Mouse (Mus musculus) 3134 (cell line): ENCODE results near the gene Foxn3.

Source experiments
- DNase-seq: peaks from one replicate; pipeline ENCODE4 v3.0.0-alpha.2; 2011; ENCODE audit warnings: low spot score; ENCODE audit not compliant: insufficient read length; ENCODE audit errors: extremely low read depth

Gene Foxn3

DNA sequence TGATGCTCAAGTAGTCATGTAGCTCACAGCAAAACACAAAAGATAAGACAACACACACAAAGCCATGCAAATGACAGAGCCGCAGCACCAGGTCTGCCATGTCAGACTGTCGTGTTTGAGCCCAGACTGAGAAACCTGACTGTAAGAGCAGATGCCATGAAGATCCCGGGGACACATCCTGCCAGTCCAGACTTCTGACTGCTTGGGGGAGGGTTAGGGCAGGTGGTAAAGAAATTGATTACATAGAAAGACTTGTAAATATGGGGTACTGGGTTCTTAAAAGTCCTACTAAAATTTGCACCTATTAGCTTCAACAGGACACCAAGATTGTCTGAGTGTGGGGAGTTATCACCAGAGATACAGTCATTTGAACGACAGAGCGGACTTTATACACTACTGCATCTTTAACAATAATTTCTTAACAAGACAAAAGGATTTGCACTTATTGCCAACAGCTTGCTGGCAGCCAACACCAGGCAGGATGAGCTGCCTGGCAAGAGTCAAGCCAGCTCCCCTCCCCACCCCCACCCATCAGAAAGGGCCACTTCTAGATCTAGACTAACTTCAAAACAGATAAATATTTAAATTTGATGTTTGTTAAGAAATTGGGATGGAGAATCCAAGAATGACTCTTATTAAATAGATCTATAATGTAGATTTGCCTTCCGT is 256.7 kb downstream of the Foxn3 start:
- DNase-seq: no peak

DNA sequence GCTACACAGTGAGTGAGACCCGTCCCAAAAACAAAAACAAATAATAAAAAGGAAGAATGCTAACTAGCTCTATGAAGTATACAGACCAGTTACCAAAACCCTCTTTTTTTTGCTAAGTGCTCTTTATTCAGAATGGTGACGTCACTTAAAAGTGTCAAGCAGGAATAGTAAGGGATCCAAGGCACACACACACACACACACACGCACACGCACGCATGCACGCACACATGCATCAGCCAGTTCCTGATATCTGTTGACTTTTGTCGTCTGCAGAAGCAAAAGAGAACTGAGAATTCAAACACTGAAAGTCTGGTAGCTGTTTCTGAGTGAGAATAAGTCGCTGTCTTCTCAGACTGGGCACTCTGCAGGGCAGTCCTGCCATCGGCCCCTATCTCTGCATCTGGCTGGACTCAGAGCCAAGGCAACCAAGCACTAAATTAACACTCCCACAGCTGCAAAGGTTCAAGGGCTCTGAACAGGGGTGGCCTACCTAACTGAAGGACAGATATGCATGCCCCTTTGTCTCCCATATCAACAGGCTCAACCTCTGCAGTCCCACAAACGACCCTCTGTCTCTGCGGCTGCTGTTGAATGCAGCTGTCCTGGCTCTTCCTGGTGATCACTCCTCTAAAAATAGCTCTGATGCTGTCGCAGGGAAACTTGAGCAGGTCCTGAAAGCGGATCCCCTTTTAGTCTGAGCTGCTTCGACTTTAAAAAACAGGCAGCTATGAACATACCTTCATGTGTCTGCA is 257.4 kb downstream of the Foxn3 start:
- no peak for DNase-seq

DNA sequence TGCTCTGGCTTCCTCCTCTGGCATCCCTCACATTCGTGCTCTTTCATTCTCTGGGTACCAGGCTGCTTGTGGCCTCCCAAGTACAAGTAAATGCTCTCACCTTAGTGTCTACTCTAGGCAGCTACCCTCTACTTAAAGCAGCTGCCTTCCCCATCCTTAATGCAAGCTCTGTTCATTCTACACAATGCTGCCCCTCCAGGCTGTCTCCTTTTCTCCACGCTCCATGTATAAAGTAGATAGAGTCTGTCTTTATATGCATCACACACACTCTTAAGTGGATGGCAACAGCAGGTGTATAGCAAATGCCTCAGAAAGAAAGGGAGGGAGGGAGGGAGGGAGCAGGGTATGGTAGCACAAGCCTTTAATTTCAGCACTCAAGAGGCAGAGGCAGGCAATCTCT is 258.1 kb downstream of the Foxn3 start:
- no peak for DNase-seq

DNA sequence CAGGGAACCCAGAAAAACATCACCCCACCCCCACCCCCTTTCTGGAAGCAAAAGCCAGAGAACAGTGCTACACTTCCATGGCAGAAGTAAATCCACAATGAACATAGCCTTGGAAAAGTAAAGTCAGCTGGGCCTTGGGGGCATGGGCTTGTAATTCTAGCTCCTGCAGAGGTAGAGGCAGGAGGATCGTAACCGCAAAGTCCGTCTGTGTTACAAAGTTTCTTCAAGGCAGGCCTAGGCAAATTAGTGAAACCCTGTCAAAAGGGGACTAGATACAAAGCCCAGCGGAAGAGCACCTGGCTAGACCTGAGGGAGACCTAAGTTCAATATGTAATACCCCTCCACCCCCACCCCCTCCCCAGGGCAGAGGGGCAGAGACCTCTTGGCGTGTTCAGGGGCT is 259.3 kb downstream of the Foxn3 start:
- no peak for DNase-seq

DNA sequence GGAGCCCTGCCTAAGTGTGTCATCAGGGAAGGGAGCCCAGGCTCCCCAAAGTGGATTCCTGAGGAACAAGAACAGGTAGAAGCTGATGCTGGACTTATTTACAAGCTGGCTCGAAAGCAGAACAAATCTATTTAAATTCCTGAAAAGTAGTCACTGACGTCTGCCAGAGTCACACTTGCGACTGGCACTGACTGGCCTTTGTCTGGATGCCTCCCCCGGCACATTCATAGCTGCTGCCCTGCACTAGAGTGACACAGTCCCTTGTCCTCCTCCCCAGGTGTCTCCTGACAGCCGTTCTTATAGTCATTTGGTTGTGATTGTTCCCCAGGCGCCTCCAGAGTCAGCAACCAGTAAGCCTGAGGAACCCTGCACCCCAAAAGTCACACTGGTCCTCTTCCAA is 259.8 kb downstream of the Foxn3 start:
- DNase-seq: no peak

DNA sequence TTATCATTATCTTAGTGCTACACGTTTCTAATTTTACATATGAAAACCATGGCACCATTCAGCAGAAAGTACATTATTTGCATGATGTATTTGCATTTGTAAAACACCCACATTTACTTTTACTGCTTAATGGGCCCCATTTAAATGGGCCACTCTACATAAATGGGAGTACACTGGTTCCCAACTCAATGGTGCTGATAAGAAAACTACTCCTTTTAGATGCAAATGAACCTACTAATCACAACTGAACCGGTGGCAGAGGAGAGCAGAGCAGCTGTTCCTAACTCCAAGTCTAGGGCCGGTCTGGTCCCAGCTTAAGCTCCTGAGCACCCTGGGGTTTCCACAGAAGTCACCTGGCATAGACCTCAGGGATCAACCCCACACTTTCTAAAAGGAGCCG is 263.5 kb downstream of the Foxn3 start:
- DNase-seq: no peak

DNA sequence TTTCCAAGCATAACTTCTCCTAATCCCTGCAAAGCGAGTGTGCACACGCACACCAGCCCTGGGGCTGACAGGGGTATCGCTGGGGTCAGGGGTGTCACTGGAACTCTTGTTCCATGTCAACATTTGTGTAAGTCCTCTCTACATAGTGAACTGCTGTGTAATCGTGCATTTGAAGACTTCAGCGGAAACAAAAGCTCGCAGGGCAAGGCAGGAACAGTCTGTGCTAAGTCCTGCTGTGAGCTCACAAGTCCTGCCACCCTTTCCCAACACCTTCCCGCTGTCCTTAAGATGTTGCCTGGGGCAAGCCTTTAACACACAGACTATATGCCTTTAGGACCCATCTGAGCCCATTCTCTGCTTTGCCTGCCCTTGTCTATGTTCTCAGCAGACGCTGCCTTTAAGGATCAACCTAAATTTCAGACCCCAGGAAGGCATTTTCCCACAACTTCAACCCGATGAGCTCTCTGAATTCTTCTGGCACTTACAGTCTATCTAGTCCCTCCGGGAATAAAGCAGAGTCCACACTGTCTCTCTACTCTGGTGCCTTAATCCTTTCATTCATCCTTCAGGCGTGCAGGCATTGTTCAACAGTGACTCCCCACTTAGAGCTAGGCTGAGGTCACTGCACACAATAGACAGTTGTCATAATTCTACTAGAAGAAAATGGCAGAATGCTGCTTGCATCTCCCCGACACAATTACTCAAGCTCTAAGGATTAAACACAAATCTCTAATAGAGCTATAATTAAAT is 264.4 kb downstream of the Foxn3 start:
- no peak for DNase-seq

DNA sequence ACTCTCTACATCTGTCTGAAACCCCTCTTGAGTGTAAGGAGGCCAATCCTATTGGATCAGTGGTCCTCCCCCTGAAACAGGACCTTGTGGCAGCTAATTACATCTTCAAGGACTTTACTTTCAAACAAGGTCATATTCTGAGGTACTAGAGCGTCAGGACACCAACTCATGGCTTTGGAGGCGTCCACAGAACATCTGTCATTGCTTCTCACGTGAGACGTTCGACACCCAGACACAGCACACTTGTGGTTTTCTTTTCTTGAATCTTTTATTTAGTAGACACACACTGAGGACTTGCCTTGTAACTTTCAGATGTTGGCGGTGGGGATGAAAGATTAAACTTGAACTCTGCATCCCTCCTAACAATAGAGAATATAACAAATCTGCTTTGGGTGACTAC is 265.1 kb downstream of the Foxn3 start:
- DNase-seq: no peak

DNA sequence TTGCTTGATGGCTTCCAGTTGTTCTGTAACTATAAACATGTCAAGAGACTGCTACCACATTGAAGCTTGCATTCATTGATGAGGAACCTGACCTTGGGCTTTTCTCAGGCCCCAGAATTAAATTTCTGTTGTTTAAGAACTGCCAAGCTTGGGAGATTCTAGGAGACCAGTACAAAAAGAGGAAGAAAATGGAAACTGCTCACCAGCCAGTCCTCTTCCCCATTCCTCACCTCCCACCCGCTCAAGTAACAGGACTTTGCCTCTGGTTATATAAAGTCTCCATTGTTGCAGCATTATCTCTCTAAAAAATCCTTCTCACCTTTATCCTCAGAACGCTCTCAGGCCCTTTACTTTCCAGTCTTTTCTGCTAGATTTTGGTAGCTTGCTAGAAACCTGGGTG is 265.6 kb downstream of the Foxn3 start:
- no peak for DNase-seq

DNA sequence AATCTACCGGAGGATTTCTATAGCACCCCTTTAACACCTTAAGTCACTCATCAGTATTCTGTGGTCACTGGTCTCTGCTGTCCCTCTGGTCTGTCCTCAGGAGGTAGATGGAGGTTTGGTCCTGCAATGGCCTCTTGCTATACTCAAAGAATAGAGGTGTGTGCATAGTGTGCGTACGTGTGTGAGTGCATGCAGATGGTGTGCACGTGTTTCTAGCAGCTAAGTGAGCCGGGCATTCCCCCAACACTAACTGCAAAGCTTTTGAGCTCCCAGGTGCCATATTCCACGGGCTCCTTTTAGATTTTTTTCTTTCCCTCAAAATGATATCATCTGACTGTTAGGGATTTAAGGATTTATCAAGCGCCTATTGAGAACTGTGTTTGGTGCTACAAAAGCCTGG is 269.9 kb downstream of the Foxn3 start:
- DNase-seq: no peak

DNA sequence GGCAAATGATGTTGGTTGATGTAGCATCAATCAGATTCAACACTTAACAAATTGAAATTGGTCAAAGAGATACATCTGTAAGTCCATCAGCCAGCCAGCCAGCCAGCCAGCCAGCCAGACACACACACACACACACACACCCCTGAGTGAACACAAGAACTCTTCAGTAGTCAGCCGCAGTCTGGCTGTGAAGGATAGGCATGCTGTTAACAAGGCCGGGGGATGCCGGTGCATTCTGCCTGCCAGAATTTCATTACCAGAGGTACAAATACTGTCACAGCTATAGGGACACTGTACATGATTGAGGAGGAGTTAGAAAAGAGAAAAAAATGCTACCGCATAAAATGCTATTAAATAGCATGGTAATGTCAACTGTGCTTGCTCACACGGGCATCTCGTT is 271.2 kb downstream of the Foxn3 start:
- DNase-seq: no peak

DNA sequence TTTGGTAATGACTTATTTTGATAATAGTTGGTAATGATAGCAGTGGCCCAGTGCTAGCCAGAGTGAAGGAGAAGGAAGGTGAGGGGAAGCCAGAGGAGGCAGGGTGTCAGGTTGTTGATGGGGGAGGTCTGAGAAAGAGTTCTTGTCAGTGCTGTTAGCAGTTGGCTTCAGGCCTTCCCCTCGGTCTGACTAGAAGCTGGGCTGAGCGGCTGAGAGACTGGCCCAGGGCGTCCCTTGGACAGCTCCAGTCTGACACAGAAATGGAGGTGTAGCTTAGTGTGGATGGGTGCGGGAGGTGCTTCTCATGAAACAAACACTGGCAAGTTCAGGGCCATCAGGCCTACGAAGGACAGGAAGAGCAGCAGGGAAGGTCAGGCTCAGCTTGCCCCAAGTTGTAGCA is 276.3 kb downstream of the Foxn3 start:
- DNase-seq: no peak

DNA sequence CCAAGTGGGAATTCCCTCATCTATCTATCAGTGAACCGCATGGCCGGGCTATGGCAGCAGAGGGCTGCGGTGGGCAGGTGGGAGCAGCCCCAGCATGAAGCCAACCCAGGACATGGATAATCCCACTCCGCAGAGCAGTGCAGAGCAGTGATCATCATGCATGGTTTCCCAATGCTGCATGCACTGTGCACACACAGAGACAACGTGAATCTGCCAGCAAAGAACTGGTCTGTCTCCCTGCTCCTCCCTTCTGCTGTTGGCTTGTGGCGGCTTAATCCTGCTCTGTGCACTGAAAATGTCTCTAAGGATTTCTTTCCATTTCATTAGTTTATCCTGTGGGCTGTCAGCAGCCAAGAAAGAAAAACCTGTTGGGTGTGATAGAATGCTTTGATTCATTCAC is 276.7 kb downstream of the Foxn3 start:
- no peak for DNase-seq

DNA sequence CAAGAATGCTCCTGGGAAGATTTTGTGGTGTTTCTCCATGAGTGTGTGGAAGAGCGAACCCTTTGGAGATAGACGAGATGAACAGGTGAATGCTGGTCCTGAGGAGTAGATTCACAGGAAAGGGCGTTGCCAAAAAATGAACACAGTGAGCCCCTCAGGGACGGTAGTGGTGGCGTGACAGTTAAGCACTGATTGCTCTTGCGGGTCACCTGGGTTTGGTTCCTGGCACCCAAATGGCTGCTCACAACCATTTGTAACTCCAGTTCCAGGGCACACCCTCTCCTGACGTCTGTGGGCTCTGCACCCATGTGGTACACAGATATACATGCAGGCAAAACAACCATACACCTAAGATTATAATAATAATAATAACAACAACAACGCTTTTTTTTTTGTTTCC is 277.7 kb downstream of the Foxn3 start:
- no peak for DNase-seq

DNA sequence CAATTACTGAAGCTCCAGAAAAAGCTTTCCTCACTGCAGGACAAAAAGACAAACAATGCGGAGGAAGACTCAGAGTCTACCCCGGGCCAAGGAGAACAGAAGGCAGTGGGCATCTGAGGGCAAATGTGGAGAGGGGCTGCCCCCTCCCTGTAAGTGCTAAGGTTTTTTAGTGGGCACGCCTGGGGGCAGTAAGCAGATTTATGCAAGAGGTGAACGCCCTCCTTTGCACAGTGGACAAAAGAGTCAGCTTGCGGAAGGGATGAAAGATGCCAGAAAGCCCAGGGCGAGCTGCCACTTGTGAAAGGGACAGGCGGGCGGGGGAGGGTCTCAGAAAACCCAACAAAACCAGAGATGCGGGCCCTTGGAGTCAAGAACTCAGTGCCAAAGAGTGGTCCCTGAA is 278.2 kb downstream of the Foxn3 start:
- DNase-seq: no peak

DNA sequence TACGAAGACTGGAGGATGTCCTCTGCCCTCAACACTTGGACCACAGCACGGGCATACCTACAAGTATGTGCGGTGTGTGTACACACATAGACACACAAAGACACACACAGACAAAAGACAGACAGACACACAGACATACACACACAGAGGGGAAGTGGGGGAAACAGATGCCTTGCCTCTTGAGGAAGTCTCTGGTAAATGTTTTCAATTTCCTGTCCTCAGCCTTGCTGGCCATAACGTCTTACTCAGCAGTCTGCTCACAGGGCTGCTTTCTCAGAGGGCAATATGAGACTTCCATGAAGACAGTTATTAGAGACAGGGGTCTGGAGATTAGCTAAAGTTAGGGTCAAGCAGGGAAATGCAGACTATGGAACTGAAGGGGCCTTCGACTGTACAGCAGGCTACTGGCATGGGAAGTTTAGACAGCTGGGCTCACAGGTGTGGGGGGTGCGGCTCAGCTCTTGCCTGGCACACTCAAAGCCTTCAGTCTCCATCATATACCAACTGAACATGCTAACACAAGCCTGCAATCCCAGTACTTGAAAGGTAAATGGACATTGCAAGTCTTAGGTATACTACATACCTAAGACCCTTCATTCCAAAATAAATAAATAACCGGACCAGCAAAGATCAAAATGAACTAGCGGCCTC is 278.8 kb downstream of the Foxn3 start:
- DNase-seq: no peak

DNA sequence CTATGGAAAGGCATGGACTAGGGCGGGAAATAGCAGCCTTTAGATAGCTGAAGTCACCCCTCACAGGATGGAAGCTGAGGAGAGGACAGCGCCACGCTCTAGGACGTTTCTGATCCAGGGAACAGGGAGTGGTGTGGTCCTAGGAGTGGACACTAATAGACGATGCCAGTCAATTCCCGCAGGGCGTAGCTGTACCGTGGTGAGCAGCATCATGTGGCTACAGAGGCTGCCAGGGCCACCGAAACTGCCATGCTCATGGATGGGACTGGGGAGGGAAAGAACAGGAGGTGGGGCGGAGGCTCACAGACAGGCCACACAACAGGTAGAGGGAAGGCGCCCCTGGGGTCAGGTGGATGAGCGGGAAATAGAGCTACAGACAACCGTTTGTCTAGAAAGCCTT is 282.6 kb downstream of the Foxn3 start:
- no peak for DNase-seq

DNA sequence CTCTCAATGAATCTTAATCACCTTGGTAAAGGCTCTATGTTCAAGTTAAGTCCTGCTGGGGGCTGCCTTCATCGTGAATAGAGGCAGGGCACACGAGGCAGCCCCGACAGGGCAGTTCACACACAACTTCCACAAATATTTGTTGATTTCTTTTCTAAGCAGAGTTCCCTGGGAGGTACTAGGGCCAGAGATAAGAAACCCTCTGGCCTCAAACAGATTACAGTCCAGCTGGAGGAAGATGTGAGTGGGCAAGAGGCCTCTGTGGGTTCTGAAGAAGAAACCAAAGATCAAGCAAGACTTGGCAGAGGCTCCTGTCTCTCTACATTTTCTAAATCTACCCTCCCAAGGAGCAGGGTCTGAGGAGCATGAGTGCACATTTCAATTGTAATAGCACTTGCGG is 283.1 kb downstream of the Foxn3 start:
- DNase-seq: no peak

DNA sequence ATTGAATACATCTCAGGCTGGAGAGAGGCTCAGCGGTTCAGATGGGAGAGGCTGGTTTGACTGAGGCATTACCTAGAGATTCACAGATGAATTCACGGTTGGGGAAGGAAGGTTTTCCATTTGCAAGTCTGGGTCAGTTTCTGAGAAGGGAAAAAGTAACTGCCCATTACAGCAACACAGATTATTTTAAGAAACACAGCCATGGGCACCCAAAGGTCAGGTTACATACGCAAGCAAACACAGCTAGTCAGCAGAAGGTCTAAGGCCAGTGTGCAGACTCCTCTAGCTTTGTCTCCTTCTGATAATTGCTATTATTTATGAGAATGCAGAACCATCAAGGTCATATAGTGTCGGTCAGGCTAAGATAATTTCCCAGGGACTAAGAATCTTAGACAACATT is 284.0 kb downstream of the Foxn3 start:
- no peak for DNase-seq

DNA sequence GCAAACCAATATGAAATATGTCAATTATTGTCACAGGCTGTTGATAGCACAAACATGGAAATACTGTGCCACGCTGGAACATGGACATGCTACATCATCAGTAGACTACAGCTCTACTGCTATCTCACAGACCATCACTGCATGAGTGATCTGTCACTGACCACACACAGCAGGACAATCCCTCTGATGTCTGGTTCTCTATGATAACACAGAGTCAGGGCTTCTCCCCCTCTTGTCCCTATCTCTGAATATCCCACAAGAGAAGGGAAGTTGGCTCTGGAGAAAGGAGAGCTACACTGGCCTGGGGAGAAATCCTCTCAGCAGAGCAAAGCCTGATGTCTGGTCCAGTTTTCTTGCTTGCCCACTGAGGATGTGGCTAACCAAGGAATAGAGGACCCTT is 288.8 kb downstream of the Foxn3 start:
- DNase-seq: no peak

DNA sequence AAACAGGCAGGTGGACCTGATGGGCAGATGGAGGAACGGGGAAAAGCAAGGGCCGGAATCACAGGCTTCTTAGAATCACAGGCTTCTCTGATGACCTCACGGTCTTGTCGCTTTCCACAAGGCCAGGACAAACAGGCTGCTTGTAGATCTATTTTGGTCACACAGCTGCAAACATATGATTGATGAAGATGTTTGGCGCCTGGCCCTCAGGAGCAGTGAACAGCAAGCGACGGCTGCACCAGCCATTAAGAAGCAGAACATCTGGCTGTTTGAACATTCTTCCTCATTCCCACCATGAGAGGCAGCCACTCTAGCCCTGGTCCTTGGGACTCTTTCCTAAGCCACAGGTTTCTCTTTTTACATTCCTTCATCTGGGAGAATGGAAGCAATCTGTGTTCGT is 294.0 kb downstream of the Foxn3 start:
- no peak for DNase-seq
